9 mouse cellular contexts compared by ENCODE assay signal in the genomic region with DNA sequence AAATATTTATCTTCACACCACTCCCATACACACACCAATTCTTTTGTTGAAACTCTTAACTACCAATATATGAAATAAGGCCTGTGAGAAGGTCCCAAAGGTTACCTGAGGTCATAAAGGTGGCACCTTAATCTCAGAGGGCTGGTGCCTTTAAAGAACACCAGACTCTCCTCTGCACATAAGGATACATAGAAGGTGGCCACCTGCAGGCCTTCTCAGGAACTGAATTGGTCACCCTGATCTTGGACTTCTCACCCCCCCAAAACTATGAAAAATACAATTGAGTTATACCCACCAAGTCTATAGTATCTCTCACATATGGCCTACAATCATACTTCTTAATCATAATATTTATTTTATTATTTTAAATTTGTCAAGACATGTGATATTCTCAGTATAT. TPM values are rescaled to one million over a fixed set of nuclear protein-coding genes. Genes with fewer than 3 reads are reported as not detected.
DNase-seq lines count a peak whose midpoint lies in the region; ATAC-seq and TF ChIP-seq lines count a peak whose summit lies in the region.
"Had no signal": no experiment of that assay in that cellular context is flagged by ENCODE, and none has a peak within 500 bp of the region (broad histone marks: within the 10 kb centered on the region; RNA-seq: fewer than 3 reads in every experiment).

No protein-coding gene starts in this region.

- peak; percentile 7 for DNase-seq in kidney, adult 2 months
- DNase-seq in kidney, adult 11 months = no peak
- DNase-seq in thymus, postnatal 25 days = peak; percentile 2
- DNase-seq in thymus, postnatal 36 days = no peak
- no peak for DNase-seq in layer of hippocampus, postnatal 25 days (ENCODE audit: extremely low spot score in 1 of 2, low spot score in 1 of 2)
- no peak for DNase-seq in ovary, postnatal 14 days (ENCODE audit: low spot score)
- DNase-seq: layer of hippocampus, postnatal 36 days had no signal

- H3K27me3 ChIP-seq in kidney, adult 2 months (replicated peaks; ENCODE audit: control insufficient read depth, insufficient read depth, low read length) = no peaks in the 10 kb centered on the region

- peak; percentile 66 to 67; a peak in 3 of 4 replicates for ATAC-seq in hematopoietic stem cell, adult 5-6 weeks (replicated peaks in 1 of 2; ENCODE audit: insufficient read depth in 1 of 2, low FRiP score in 2 of 2, low TSS enrichment in 1 of 2, low read depth in 1 of 2, poor library complexity in 2 of 2, severe bottlenecking in 2 of 2)

- no peaks in the 10 kb centered on the region for H3K4me1 ChIP-seq in kidney, adult 2 months (ENCODE audit: control insufficient read depth, insufficient read depth, low read length)

- no peak overlapping the region for H3K4me3 ChIP-seq in kidney, adult 2 months (ENCODE audit: insufficient read depth, low read depth, low read length)
- H3K4me3 ChIP-seq: myocyte had no signal

- peak; percentile 36; the same call in 1 of the 2 replicates for TF ChIP-seq CTCF in kidney, adult 2 months (conservative IDR thresholded peaks at IDR 0.05; ENCODE audit: insufficient read depth, insufficient read length, low read depth, low read length)

- H3K27ac ChIP-seq in kidney, adult 2 months (ENCODE audit: insufficient read depth, low read depth, low read length) = no peak overlapping the region

- no peaks in the 10 kb centered on the region for H3K36me3 ChIP-seq in kidney, adult 2 months (ENCODE audit: control insufficient read depth, insufficient read depth, low read length)

- TF ChIP-seq POLR2A in kidney, adult 2 months (IDR thresholded peaks at IDR 0.05; ENCODE audit: low read depth, low read length) = no peak

RNA-seq across cellular contexts. Expression of gene Kiz, which starts 43.3 kb away (rescaled TPM):
- polyA plus RNA-seq in kidney, adult 2 months (2012; rRNA removed) = 7.7 and 11.5 TPM in 2 replicates
- total RNA-seq in hematopoietic stem cell, adult 5-6 weeks (2017) = 43.7 and 53.2 TPM in 2 replicates
- 10 to 100 TPM; 22.0 to 24.4 TPM for total RNA-seq in layer of hippocampus, postnatal 25 days (2021)

Comparison
In these comparisons a context has a peak if more than half of its experiments do, and no peak if none do; other contexts are left out.
1. DNase-seq: peak in kidney, adult 2 months (single experiment) and thymus, postnatal 25 days (single experiment); none in kidney, adult 11 months (single experiment), thymus, postnatal 36 days (0 of 2), layer of hippocampus, postnatal 25 days (0 of 2) and ovary, postnatal 14 days (single experiment).